In genomic region chr5:64519036-64519435, GRCm38 (mm10) we compare ENCODE assay signal across 17 mouse cellular contexts.
A peak's percentile ranks its signal among the peaks of the same experiment; 100 is the strongest.
DNase-seq lines count a peak whose midpoint lies in the region; ATAC-seq and TF ChIP-seq lines count a peak whose summit lies in the region.
"Had no signal": no experiment of that assay in that cellular context is flagged by ENCODE, and none has a peak within 500 bp of the region (broad histone marks: within the 10 kb centered on the region; RNA-seq: fewer than 3 reads in every experiment).

No protein-coding gene starts in this region.

- peaks cover 5% of the 10 kb centered on the region for H3K4me1 ChIP-seq in intestine, postnatal 0 days (replicated peaks; ENCODE audit: control insufficient read depth, insufficient read depth, low read length)
- H3K4me1 ChIP-seq: forebrain, embryonic 15.5 days; heart, embryonic 15.5 days; midbrain, embryonic 13.5 days had no signal

- intact Hi-C loops in gastrocnemius, adult 2 months (cut with DNase I): no loop called here
- intact Hi-C loops in left cerebral cortex, postnatal 4 days (cut with DNase I): no loop called here

- H3K27me3 ChIP-seq in intestine, postnatal 0 days (replicated peaks; ENCODE audit: control insufficient read depth, insufficient read depth, low read length): no peaks in the 10 kb centered on the region
- H3K27me3 ChIP-seq: forebrain, embryonic 15.5 days; heart, embryonic 15.5 days; midbrain, embryonic 13.5 days had no signal

- no peak overlapping the region for H3K4me3 ChIP-seq in gastrocnemius, adult 2 months
- no peak overlapping the region for H3K4me3 ChIP-seq in intestine, postnatal 0 days (ENCODE audit: low read depth, low read length)
- H3K4me3 ChIP-seq: forebrain, embryonic 15.5 days; heart, embryonic 15.5 days; hindbrain, embryonic 10.5 days; layer of hippocampus, adult 2 months; midbrain, embryonic 13.5 days; myocyte had no signal

- no peak overlapping the region for H3K9ac ChIP-seq in intestine, postnatal 0 days (ENCODE audit: low read depth, low read length)
- H3K9ac ChIP-seq: forebrain, embryonic 15.5 days; heart, embryonic 15.5 days; midbrain, embryonic 13.5 days had no signal

- no peaks in the 10 kb centered on the region for H3K36me3 ChIP-seq in intestine, postnatal 0 days (ENCODE audit: control insufficient read depth, insufficient read depth)
- H3K36me3 ChIP-seq: forebrain, embryonic 15.5 days; heart, embryonic 15.5 days; hindbrain, embryonic 10.5 days; midbrain, embryonic 13.5 days had no signal

- peak overlapping the region; percentile 31; the same call in 1 of the 2 replicates for H3K27ac ChIP-seq in gastrocnemius, adult 2 months
- no peak overlapping the region; the same call in 1 of the 2 replicates for H3K27ac ChIP-seq in intestine, postnatal 0 days (ENCODE audit: low read depth, low read length)
- H3K27ac ChIP-seq: forebrain, embryonic 15.5 days; heart, embryonic 15.5 days; hindbrain, embryonic 10.5 days; layer of hippocampus, adult 2 months; macrophage; midbrain, embryonic 13.5 days had no signal

- no peak overlapping the region for H3K4me2 ChIP-seq in intestine, postnatal 0 days (replicated peaks; ENCODE audit: low read depth)
- H3K4me2 ChIP-seq: forebrain, embryonic 15.5 days; heart, embryonic 15.5 days; midbrain, embryonic 13.5 days had no signal

- peak; percentile 71 for ATAC-seq in intestine, postnatal 0 days
- ATAC-seq: forebrain, embryonic 15.5 days; midbrain, embryonic 13.5 days had no signal

- TF ChIP-seq CTCF in gastrocnemius, adult 2 months (IDR thresholded peaks at IDR 0.05): no peak
- TF ChIP-seq CTCF in intestine, postnatal 0 days (IDR thresholded peaks at IDR 0.05; ENCODE audit: low read depth): no peak

- DNase-seq in gastrocnemius, adult 2 months: no peak
- DNase-seq in gastrocnemius, adult 8-10 months (ENCODE audit: low spot score in 2 of 2): no peak
- peak; percentile 57 for DNase-seq in thymus, postnatal 14 days
- DNase-seq in thymus, postnatal 10 days (ENCODE audit: low spot score in 2 of 2): no peak
- DNase-seq in right cerebral cortex, postnatal 14 days: no peak
- DNase-seq in gastrocnemius, postnatal 10 days: no peak
- no peak for DNase-seq in left cerebral cortex, postnatal 4 days
- DNase-seq: lung, adult 18-20 months; retina, postnatal 1 day had no signal

- WGBS in intestine, postnatal 0 days: 42% methylated on average over 7 of the region's 7 CpGs

- no peaks in the 10 kb centered on the region for H3K9me3 ChIP-seq in intestine, postnatal 0 days (ENCODE audit: control insufficient read depth)
- H3K9me3 ChIP-seq: forebrain, embryonic 15.5 days; heart, embryonic 15.5 days; hindbrain, embryonic 10.5 days; midbrain, embryonic 13.5 days had no signal
